Mouse (Mus musculus): ENCODE data around the gene Slc36a2. TPM values are rescaled to one million over a fixed set of nuclear protein-coding genes. Genes with fewer than 3 reads are reported as not detected.
"Not testable (repeated sequence)": the region's sequence is repeated elsewhere in the genome, so short reads cannot be mapped to it uniquely, and the experiment has no call there.

The Slc36a2 gene
- polyA plus RNA-seq, 1 experiment, result 38.6 TPM

GRCm38 (mm10) chr11:55126663-55127062 lies 58.2 kb downstream of the Slc36a2 start:
- TF ChIP-seq CTCF (IDR thresholded peaks at IDR 0.05; ENCODE audit: borderline replicate concordance, control insufficient read depth, extremely low read depth, insufficient read depth, low read length, poor library complexity) (no peak), POLR2A (IDR thresholded peaks at IDR 0.05; ENCODE audit: control insufficient read depth, extremely low read depth, insufficient read depth, low read length, poor library complexity) (no peak)

GRCm38 (mm10) chr11:55121430-55121829 lies 63.4 kb downstream of the Slc36a2 start:
- WGBS, result 63% methylated on average over 1 of the region's 1 CpGs
- peak overlapping the region; percentile 100 for H3K27ac ChIP-seq (ENCODE audit: control insufficient read depth, insufficient read depth, low read length)

More at GRCm38 (mm10) chr11:55126663-55127062, 58.2 kb downstream of the Slc36a2 start:
- H3K27ac ChIP-seq (ENCODE audit: control insufficient read depth, insufficient read depth, low read length), result no peak overlapping the region
- no peaks in the 10 kb centered on the region for H3K27me3 ChIP-seq (ENCODE audit: control insufficient read depth, insufficient read depth, low read length)
- peaks cover 11% of the 10 kb centered on the region for H3K4me1 ChIP-seq (replicated peaks; ENCODE audit: control insufficient read depth, insufficient read depth, low read length)
- no peak for DNase-seq
- no peak overlapping the region for H3K4me3 ChIP-seq (ENCODE audit: control insufficient read depth, insufficient read depth, low read length)
- no peaks in the 10 kb centered on the region for H3K36me3 ChIP-seq (ENCODE audit: control insufficient read depth, insufficient read depth, low read length)
- 94% methylated on average over 3 of the region's 3 CpGs for WGBS

GRCm38 (mm10) chr11:55120821-55121271 lies 64.0 kb downstream of the Slc36a2 start:
- H3K4me1 ChIP-seq (replicated peaks; ENCODE audit: control insufficient read depth, insufficient read depth, low read length), result peaks cover 9% of the 10 kb centered on the region
- peak; percentile 77 for DNase-seq
- H3K27me3 ChIP-seq (ENCODE audit: control insufficient read depth, insufficient read depth, low read length), result no peaks in the 10 kb centered on the region
- no peaks in the 10 kb centered on the region for H3K36me3 ChIP-seq (ENCODE audit: control insufficient read depth, insufficient read depth, low read length)
- H3K27ac ChIP-seq (ENCODE audit: control insufficient read depth, insufficient read depth, low read length), result peak overlapping the region; percentile 100
- TF ChIP-seq CTCF (IDR thresholded peaks at IDR 0.05; ENCODE audit: borderline replicate concordance, control insufficient read depth, extremely low read depth, insufficient read depth, low read length, poor library complexity) (no peak), POLR2A (IDR thresholded peaks at IDR 0.05; ENCODE audit: control insufficient read depth, extremely low read depth, insufficient read depth, low read length, poor library complexity) (peak; percentile 65)
- H3K4me3 ChIP-seq (ENCODE audit: control insufficient read depth, insufficient read depth, low read length), result peak overlapping the region; percentile 38
- 5% methylated on average over 8 of the region's 8 CpGs for WGBS

More at GRCm38 (mm10) chr11:55121430-55121829, 63.4 kb downstream of the Slc36a2 start:
- H3K27me3 ChIP-seq (ENCODE audit: control insufficient read depth, insufficient read depth, low read length), result no peaks in the 10 kb centered on the region
- H3K36me3 ChIP-seq (ENCODE audit: control insufficient read depth, insufficient read depth, low read length), result no peaks in the 10 kb centered on the region
- H3K4me3 ChIP-seq (ENCODE audit: control insufficient read depth, insufficient read depth, low read length), result peak overlapping the region; percentile 9; the same call in 1 of the 2 replicates
- peaks cover 9% of the 10 kb centered on the region for H3K4me1 ChIP-seq (replicated peaks; ENCODE audit: control insufficient read depth, insufficient read depth, low read length)
- peak; percentile 24 for DNase-seq
- TF ChIP-seq CTCF (IDR thresholded peaks at IDR 0.05; ENCODE audit: borderline replicate concordance, control insufficient read depth, extremely low read depth, insufficient read depth, low read length, poor library complexity) (no peak), POLR2A (IDR thresholded peaks at IDR 0.05; ENCODE audit: control insufficient read depth, extremely low read depth, insufficient read depth, low read length, poor library complexity) (no peak)

GRCm38 (mm10) chr11:55120279-55120678 lies 64.6 kb downstream of the Slc36a2 start:
- TF ChIP-seq CTCF (IDR thresholded peaks at IDR 0.05; ENCODE audit: borderline replicate concordance, control insufficient read depth, extremely low read depth, insufficient read depth, low read length, poor library complexity) (no peak), POLR2A (IDR thresholded peaks at IDR 0.05; ENCODE audit: control insufficient read depth, extremely low read depth, insufficient read depth, low read length, poor library complexity) (no peak)
- Histone ChIP-seq H3K4me1 (replicated peaks; ENCODE audit: control insufficient read depth, insufficient read depth, low read length) (peaks cover 9% of the 10 kb centered on the region), H3K4me3 (ENCODE audit: control insufficient read depth, insufficient read depth, low read length) (no peak overlapping the region), H3K27ac (ENCODE audit: control insufficient read depth, insufficient read depth, low read length) (peak overlapping the region; percentile 100), H3K27me3 (ENCODE audit: control insufficient read depth, insufficient read depth, low read length) (no peaks in the 10 kb centered on the region), H3K36me3 (ENCODE audit: control insufficient read depth, insufficient read depth, low read length) (no peaks in the 10 kb centered on the region)
- no peak for DNase-seq

GRCm38 (mm10) chr11:55117031-55117430 lies 67.8 kb downstream of the Slc36a2 start:
- 30% methylated on average over 2 of the region's 2 CpGs for WGBS

GRCm38 (mm10) chr11:55116004-55116403 lies 68.9 kb downstream of the Slc36a2 start:
- Histone ChIP-seq H3K4me3 (ENCODE audit: control insufficient read depth, insufficient read depth, low read length) (no peak overlapping the region), H3K27ac (ENCODE audit: control insufficient read depth, insufficient read depth, low read length) (no peak overlapping the region), H3K36me3 (ENCODE audit: control insufficient read depth, insufficient read depth, low read length) (no peaks in the 10 kb centered on the region), H3K4me1 (replicated peaks; ENCODE audit: control insufficient read depth, insufficient read depth, low read length) (peaks cover 14% of the 10 kb centered on the region), H3K27me3 (ENCODE audit: control insufficient read depth, insufficient read depth, low read length) (no peaks in the 10 kb centered on the region)
- DNase-seq, result no peak
- TF ChIP-seq POLR2A (IDR thresholded peaks at IDR 0.05; ENCODE audit: control insufficient read depth, extremely low read depth, insufficient read depth, low read length, poor library complexity), result no peak
- no peak for TF ChIP-seq CTCF (IDR thresholded peaks at IDR 0.05; ENCODE audit: borderline replicate concordance, control insufficient read depth, extremely low read depth, insufficient read depth, low read length, poor library complexity)
- 85% methylated on average over 3 of the region's 3 CpGs for WGBS

More at GRCm38 (mm10) chr11:55117031-55117430, 67.8 kb downstream of the Slc36a2 start:
- DNase-seq, result no peak
- no peak overlapping the region; the same call in 1 of the 2 replicates for H3K27ac ChIP-seq (ENCODE audit: control insufficient read depth, insufficient read depth, low read length)
- H3K27me3 ChIP-seq (ENCODE audit: control insufficient read depth, insufficient read depth, low read length), result no peaks in the 10 kb centered on the region
- no peaks in the 10 kb centered on the region for H3K36me3 ChIP-seq (ENCODE audit: control insufficient read depth, insufficient read depth, low read length)
- TF ChIP-seq POLR2A (IDR thresholded peaks at IDR 0.05; ENCODE audit: control insufficient read depth, extremely low read depth, insufficient read depth, low read length, poor library complexity) (no peak), CTCF (IDR thresholded peaks at IDR 0.05; ENCODE audit: borderline replicate concordance, control insufficient read depth, extremely low read depth, insufficient read depth, low read length, poor library complexity) (no peak)
- H3K4me1 ChIP-seq (replicated peaks; ENCODE audit: control insufficient read depth, insufficient read depth, low read length), result peaks cover 19% of the 10 kb centered on the region
- H3K4me3 ChIP-seq (ENCODE audit: control insufficient read depth, insufficient read depth, low read length), result no peak overlapping the region

- H3K36me3 ChIP-seq (ENCODE audit: control insufficient read depth, insufficient read depth, low read length), result no peaks in the 10 kb centered on the region
- H3K4me3 ChIP-seq (ENCODE audit: control insufficient read depth, insufficient read depth, low read length), result no peak overlapping the region
- no peak for DNase-seq
- no peak overlapping the region for H3K27ac ChIP-seq (ENCODE audit: control insufficient read depth, insufficient read depth, low read length)
- no peak for TF ChIP-seq POLR2A (IDR thresholded peaks at IDR 0.05; ENCODE audit: control insufficient read depth, extremely low read depth, insufficient read depth, low read length, poor library complexity)
- TF ChIP-seq CTCF (IDR thresholded peaks at IDR 0.05; ENCODE audit: borderline replicate concordance, control insufficient read depth, extremely low read depth, insufficient read depth, low read length, poor library complexity), result no peak
- whole genome bisulfite sequencing, result 94% methylated on average over 2 of the region's 2 CpGs
- peaks cover 12% of the 10 kb centered on the region for H3K4me1 ChIP-seq (replicated peaks; ENCODE audit: control insufficient read depth, insufficient read depth, low read length)
- no peaks in the 10 kb centered on the region for H3K27me3 ChIP-seq (ENCODE audit: control insufficient read depth, insufficient read depth, low read length)
Measured at GRCm38 (mm10) chr11:55114291-55114690, 70.6 kb downstream of the Slc36a2 start.

GRCm38 (mm10) chr11:55113861-55114250 lies 71.0 kb downstream of the Slc36a2 start:
- not testable (repeated sequence) for H3K27me3 ChIP-seq (ENCODE audit: control insufficient read depth, insufficient read depth, low read length); H3K36me3 ChIP-seq (ENCODE audit: control insufficient read depth, insufficient read depth, low read length); H3K4me3 ChIP-seq (ENCODE audit: control insufficient read depth, insufficient read depth, low read length); DNase-seq
- 43% methylated on average over 4 of the region's 4 CpGs for WGBS
- H3K4me1 ChIP-seq (replicated peaks; ENCODE audit: control insufficient read depth, insufficient read depth, low read length), result peaks cover 12% of the 10 kb centered on the region
- peak overlapping the region; percentile 72 for H3K27ac ChIP-seq (ENCODE audit: control insufficient read depth, insufficient read depth, low read length)
